Mouse (Mus musculus): ENCODE data around the gene Wdr93.

DNA sequence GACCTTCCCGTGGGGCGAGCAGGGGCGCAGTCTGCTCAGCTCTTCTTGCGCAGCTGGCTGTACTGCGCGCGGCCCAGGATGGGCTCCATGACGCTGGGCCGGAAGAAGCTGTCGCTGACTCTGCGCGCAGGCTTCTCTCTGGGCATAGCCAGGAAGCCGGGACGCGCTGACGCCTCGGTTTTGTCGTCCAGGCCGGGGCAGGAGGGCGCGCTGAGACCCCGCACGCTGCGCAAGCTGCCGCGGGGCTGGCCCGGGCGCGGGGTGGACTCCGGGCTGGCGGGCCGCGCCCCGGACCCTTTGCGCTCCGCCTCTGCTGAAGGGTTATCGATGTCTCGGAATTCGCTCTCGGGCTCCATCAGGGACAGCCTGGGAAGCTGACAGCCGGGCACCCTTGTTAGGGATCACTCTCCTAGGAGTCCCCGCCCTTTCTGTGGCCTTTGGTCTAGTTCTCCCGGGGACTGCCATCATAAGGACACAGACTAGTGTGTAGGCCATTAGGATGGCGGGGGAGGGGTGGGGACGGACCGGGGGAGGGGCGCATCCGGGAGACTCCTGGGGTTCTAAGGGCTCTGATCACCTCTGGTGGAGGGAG, 21.5 kb upstream of the Wdr93 start:
- TF ChIP-seq POLR2A (IDR thresholded peaks at IDR 0.05; ENCODE audit: borderline replicate concordance, low read depth, low read length) (no peak), CTCF (IDR thresholded peaks at IDR 0.05; ENCODE audit: low read depth, low read length) (no peak)
